Mouse (Mus musculus): ENCODE measurements at regions not wholly inside any gene's neighbourhood (a gene's known extent, or its start where the extent isn't known, plus 50 kb on each side); places are given as distances from the start of the nearest gene placed in this dataset.

DNA sequence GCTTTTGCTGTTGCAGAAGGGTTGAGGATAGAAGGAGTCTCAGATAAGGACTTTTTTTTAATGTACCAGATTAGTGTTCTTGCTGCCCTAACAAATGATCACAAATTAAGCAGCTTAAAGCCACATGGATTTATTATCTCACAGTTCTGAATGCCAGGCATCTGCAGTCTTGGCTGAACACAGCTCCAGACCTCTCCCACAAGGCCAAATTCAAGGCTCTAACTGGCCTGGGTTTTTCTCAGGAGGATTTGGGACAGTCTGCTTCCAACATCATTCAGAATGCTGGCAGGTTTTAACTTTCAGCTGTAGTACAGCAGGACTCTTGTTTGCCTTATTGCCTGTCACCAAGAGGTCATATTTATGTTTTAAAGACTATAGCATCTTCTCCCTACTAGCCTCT is 329.7 kb upstream of the Chrm2 start:
- no peak for ATAC-seq (replicated peaks in 1 of 2; ENCODE audit: insufficient read depth in 1 of 2, low FRiP score in 2 of 2, low TSS enrichment in 1 of 2, low read depth in 1 of 2, poor library complexity in 2 of 2, severe bottlenecking in 2 of 2)

DNA sequence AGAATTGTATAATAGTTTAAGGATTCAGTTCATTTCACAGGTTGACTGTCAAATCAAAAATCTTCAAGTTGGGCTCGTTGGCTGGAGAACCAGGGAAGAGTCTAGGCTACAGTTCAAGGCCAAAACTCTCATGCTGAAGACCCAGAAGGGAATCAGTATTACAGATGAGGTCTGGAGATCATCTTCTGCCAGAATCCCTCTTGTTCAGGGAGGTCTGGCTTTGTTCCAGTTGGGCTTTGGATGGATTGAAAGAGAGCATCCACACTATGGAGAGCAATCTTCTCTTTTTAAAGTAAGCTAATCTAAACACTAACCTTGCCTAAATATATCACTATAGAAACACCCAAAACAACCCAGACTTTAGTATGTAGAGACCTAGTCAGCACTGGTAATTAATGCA is 327.5 kb upstream of the Chrm2 start:
- ATAC-seq (replicated peaks in 1 of 2; ENCODE audit: insufficient read depth in 1 of 2, low FRiP score in 2 of 2, low TSS enrichment in 1 of 2, low read depth in 1 of 2, poor library complexity in 2 of 2, severe bottlenecking in 2 of 2) = no peak

DNA sequence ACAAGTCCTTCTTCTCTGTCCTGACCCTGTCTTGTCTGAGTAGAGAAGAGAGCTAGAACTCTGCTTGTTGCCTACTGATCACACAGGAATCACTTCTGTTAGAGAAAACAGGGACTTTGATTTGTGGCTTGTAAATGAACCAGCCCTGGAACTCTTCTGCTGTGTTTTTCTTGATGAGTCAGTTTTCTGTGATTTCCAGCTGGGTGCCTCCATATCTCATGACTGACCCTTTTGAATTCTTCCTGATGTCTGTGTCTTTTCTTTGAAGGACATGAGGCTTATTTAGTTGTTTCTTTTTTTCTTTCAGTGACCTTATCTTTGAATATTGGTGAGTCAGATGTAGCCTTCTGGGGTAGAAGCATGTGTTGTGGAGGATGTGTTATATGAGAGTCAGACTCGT is 323.0 kb upstream of the Chrm2 start:
- no peak for ATAC-seq (replicated peaks in 1 of 2; ENCODE audit: insufficient read depth in 1 of 2, low FRiP score in 2 of 2, low TSS enrichment in 1 of 2, low read depth in 1 of 2, poor library complexity in 2 of 2, severe bottlenecking in 2 of 2)

DNA sequence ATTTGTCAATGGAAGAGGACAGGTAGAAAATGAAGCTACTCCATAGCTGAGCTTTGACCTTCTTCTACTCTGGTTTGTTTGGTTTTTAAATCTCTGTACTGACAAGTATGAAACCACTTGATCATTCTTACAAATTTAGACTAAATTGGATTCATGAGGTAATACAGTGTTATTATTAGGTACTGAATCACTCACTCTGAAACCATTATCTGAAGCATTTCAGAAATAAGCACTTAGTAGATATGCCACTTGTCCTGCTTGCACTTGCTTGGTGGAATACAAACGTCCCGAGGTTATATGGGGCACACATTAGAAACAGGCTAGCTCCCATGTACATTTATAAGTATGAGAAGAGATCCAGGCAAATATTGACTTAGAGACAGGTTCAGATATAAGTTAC is 319.2 kb upstream of the Chrm2 start:
- no peak for ATAC-seq (replicated peaks in 1 of 2; ENCODE audit: insufficient read depth in 1 of 2, low FRiP score in 2 of 2, low TSS enrichment in 1 of 2, low read depth in 1 of 2, poor library complexity in 2 of 2, severe bottlenecking in 2 of 2)

DNA sequence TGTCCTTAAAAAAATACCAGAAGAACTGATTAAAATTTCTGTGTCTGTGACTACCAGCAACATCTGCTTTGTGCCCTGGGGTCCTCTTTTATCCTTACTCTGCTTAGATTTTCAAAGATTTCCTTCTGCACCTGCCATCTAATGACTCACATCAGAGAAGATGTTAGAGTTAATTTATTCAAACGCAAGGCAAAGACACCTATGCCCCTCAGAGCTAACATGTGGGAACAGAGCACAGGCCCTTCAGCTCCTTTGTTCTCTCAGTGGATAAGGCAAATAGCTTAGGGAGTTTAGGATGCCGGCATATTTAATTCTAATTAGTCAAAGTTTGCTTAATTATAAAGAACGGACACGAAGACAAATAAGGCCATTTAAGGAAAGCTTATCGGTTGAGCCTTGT is 308.3 kb upstream of the Chrm2 start:
- ATAC-seq (replicated peaks in 1 of 2; ENCODE audit: insufficient read depth in 1 of 2, low FRiP score in 2 of 2, low TSS enrichment in 1 of 2, low read depth in 1 of 2, poor library complexity in 2 of 2, severe bottlenecking in 2 of 2) = no peak

DNA sequence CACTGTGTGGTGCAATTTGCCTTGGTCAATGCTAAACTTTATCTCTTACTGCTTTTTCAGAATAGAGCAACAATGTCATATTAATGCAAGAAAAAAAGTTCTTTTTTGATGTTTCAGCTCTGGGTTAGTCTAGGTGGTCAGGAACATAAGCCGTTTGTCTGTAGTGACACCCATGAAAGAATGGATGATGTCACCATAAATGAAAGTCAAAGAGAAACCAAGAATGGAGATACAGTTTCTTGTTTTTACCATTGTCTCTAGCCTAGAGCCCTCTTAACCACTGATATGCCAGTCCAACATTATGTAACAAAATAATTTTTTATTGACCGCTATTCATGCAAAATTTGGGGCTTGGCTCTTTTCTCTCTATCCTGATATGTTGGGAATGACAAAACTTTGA is 294.3 kb upstream of the Chrm2 start:
- ATAC-seq (replicated peaks in 1 of 2; ENCODE audit: insufficient read depth in 1 of 2, low FRiP score in 2 of 2, low TSS enrichment in 1 of 2, low read depth in 1 of 2, poor library complexity in 2 of 2, severe bottlenecking in 2 of 2) = no peak

DNA sequence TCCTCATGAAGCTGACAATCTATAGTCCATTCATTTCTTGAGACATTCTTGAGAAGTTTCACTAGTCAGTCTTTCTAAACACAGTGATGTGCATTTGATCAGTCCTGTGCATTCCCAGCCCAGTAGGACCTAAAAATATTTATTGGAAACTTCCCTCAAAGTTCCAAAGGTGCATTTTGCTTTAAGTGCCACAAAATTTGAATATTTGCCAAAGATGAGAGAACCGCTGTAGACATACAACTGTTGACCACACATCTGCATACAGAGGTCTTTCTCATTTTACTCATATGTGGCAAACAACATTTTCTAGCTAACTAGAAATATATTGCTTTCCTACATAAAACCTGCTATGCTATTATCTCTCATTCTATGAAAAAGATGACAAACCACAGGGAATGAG is 293.8 kb upstream of the Chrm2 start:
- no peak for ATAC-seq (replicated peaks in 1 of 2; ENCODE audit: insufficient read depth in 1 of 2, low FRiP score in 2 of 2, low TSS enrichment in 1 of 2, low read depth in 1 of 2, poor library complexity in 2 of 2, severe bottlenecking in 2 of 2)

DNA sequence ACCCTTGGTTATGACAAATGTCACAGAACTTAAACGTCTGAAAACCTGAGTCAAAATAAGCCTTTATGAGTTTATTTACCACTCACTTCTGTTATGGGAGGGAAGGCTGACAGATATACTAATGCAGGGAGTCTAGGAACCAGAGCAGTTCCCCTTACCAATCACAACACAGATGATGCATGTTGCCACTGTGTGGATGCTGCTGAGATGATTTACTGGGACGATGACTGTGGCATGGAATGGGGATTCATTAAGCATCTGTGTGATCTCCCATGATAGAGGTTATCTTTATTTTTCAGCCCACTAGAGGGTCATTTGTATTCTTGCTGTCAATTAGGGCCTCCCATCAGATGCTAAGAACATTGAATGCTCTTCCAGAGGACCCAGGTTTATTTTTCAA is 290.5 kb upstream of the Chrm2 start:
- no peak for ATAC-seq (replicated peaks in 1 of 2; ENCODE audit: insufficient read depth in 1 of 2, low FRiP score in 2 of 2, low TSS enrichment in 1 of 2, low read depth in 1 of 2, poor library complexity in 2 of 2, severe bottlenecking in 2 of 2)

DNA sequence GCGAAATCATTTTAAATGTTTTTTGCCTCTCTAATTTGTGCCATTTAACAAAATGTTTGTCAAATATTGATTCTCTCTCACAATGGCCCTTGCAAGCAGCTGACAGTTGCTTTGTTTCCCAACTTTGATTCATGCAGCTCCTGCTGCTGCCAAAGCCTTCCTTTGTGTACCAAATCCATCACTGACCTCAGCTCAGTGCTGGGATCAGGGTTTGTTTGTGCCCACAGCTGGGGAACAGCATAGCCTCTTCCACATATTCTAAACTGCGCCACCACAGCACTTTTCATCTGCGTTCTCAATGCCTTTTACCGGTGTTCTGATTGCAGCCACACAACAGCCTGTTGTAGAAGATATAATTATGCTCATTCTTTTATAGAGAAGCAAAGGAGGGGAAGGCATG is 289.7 kb upstream of the Chrm2 start:
- no peak for ATAC-seq (replicated peaks in 1 of 2; ENCODE audit: insufficient read depth in 1 of 2, low FRiP score in 2 of 2, low TSS enrichment in 1 of 2, low read depth in 1 of 2, poor library complexity in 2 of 2, severe bottlenecking in 2 of 2)

DNA sequence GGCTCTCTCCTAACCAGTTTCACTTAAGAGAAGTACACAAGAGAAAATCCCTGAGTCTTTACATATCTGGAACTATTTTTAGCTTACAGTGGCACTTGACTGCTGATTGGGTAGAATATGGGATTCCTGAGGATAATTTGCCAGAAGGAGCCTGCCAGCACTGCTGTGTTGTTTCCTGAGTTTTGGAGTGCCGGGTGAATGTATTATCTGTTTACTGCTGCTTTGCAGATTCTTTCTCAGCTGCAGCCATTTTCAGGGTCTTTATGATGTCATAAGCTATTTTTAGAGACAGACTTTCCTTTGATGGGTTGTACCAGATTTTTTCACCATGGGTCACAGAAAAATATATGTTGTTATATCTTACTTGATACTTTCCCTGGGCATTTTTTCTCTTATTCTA is 279.1 kb upstream of the Chrm2 start:
- no peak for ATAC-seq (replicated peaks in 1 of 2; ENCODE audit: insufficient read depth in 1 of 2, low FRiP score in 2 of 2, low TSS enrichment in 1 of 2, low read depth in 1 of 2, poor library complexity in 2 of 2, severe bottlenecking in 2 of 2)

DNA sequence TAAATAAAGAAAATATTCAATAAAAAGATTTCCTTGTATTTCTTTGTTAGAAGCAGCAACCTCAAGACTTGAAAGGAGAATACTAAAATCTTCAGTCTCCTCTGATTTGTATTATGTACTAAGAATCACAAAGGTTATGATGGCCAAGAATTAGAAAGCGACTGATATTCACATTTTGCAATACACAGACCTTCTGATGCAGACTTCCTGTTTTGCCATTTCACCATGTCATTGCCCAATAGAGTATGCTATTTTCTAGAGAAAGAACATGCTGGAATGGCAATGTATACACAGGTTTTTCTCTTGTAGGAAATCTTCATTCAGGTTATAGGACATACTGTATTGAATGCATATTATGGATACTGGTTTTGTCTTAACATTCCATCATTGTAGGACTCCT is 250.7 kb upstream of the Chrm2 start:
- ATAC-seq (replicated peaks in 1 of 2; ENCODE audit: insufficient read depth in 1 of 2, low FRiP score in 2 of 2, low TSS enrichment in 1 of 2, low read depth in 1 of 2, poor library complexity in 2 of 2, severe bottlenecking in 2 of 2) = no peak; a peak in 1 of 4 replicates

DNA sequence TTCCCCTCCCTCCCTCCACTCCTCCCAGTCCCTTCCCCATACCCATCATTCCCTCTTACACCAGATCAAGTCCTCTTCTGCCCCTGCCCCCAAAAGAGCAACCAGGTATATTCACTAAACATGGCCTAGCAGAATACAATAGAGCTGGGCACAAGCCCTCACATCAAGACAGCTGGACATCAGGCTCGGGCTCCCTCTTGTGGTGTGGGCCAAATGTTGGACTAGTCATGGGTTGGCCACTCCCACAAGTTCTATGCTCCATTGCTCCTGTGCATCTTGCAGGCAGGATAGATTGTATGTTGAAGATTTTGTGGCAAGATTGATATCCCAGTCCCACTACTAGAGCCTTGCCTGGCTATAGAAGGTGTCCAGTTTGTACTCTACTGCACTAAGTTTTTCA is 240.6 kb upstream of the Chrm2 start:
- no peak for ATAC-seq (replicated peaks in 1 of 2; ENCODE audit: insufficient read depth in 1 of 2, low FRiP score in 2 of 2, low TSS enrichment in 1 of 2, low read depth in 1 of 2, poor library complexity in 2 of 2, severe bottlenecking in 2 of 2)

DNA sequence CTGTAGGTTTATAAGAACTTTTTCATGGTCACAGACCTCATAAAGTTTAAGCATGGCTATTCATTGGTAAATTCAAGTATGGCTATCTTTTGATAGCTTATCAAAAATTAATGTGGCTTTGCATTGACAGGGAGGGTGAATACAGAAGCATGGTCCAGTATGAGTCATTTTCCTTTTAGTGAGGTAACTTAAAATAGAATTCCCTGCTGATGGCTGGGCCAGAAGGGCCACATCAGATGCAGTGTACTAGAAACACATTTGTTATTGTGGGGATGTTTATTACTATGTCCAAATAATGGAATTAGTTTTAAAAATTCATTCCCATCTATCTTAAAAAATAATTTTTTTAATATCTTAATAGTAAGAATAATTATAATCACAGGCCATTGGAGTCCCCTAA is 213.4 kb upstream of the Chrm2 start:
- no peak for ATAC-seq (replicated peaks in 1 of 2; ENCODE audit: insufficient read depth in 1 of 2, low FRiP score in 2 of 2, low TSS enrichment in 1 of 2, low read depth in 1 of 2, poor library complexity in 2 of 2, severe bottlenecking in 2 of 2)

DNA sequence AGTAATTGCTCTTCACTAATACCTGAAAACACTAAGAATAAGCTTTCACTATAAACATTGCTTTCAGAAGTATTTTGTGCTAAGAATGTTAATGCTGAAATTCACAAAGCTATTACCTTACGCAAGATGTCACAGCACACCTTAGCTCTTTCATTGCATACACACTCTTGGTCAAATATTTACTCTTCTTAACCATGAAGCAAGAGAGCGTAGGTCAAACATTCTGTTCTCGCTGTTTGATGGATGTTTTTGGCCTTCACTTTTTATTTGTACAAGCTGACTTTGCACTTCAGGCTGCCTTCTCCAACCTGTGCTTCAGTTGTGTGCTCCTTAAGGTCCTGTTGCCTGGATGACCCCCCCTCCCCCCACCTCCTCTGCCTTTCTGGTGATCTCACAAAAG is 212.8 kb upstream of the Chrm2 start:
- ATAC-seq (replicated peaks in 1 of 2; ENCODE audit: insufficient read depth in 1 of 2, low FRiP score in 2 of 2, low TSS enrichment in 1 of 2, low read depth in 1 of 2, poor library complexity in 2 of 2, severe bottlenecking in 2 of 2) = no peak

DNA sequence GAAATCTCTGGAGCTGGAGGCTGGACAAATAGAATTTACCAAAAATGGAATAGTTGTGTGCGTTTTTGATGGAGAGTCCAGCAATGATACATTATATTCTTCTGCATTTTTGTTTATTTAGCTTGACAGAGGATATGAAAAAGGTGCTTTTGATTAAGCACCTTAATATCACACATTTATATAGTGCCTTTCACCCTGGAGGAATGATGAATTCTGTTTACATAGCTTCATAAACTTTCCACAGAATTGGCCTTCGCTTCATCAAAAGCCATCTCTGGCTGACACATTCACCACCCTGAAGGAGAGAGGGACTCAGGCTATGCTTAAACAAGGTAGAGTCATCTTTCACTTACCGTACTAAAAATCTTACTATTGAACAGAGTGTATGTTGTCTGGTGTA is 208.0 kb upstream of the Chrm2 start:
- ATAC-seq (replicated peaks in 1 of 2; ENCODE audit: insufficient read depth in 1 of 2, low FRiP score in 2 of 2, low TSS enrichment in 1 of 2, low read depth in 1 of 2, poor library complexity in 2 of 2, severe bottlenecking in 2 of 2) = no peak

DNA sequence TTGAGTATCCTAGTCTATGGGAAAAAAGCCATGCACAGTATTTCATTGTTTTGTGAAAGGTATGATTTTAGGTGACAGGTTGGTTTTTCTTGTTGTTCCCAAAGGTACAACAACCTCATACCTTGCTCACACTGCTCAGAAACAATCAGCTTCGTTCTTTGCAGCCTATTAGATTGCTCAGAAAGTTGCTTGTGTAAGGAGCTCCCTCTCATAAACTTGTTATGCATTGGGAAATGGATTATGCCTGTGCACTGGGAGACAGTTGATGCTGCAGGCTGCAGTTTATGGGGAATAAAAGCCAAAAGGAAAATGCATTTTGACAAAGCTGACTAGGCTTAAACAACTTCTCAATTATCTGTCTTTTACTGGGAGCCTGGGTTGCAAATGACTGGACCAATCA is 205.2 kb upstream of the Chrm2 start:
- ATAC-seq (replicated peaks in 1 of 2; ENCODE audit: insufficient read depth in 1 of 2, low FRiP score in 2 of 2, low TSS enrichment in 1 of 2, low read depth in 1 of 2, poor library complexity in 2 of 2, severe bottlenecking in 2 of 2) = no peak

DNA sequence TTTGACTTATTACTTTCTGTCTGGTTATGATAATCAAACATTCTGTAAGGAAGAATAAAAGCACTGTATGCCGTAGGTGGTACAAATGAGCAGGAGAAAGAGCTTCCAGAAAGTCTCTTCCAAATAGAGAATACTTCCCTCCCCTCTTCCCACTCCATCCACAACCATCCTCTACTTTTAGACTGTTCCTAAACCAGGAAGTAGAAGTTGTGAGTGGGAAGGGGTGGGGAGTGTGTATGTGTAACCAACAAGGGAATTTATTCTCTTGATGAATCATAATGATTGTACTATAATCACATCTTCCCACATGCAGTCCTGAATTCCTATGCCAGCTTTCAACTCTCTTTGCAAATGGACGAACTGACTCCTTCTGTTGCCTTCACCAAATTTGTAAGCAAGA is 181.2 kb upstream of the Chrm2 start:
- ATAC-seq (replicated peaks in 1 of 2; ENCODE audit: insufficient read depth in 1 of 2, low FRiP score in 2 of 2, low TSS enrichment in 1 of 2, low read depth in 1 of 2, poor library complexity in 2 of 2, severe bottlenecking in 2 of 2) = no peak

DNA sequence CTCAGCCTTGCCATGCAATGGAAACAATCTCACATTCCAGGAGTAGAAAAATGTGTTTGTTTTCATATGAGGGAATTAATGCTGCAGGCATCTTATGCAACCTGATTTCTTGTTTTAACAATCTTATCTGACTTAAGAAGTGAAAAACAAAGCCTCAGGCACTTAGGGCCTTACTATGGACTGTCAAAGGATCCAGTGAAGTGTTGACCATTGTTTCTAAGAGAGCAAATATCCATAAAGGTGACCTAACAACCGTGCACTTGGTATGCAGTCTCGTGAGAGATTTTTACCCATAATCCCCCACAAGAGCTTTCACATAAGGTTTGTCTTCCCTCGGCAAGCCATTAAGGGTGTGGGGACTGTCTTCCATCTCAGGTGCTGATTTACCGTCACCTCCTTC is 166.6 kb upstream of the Chrm2 start:
- ATAC-seq (replicated peaks in 1 of 2; ENCODE audit: insufficient read depth in 1 of 2, low FRiP score in 2 of 2, low TSS enrichment in 1 of 2, low read depth in 1 of 2, poor library complexity in 2 of 2, severe bottlenecking in 2 of 2) = no peak

DNA sequence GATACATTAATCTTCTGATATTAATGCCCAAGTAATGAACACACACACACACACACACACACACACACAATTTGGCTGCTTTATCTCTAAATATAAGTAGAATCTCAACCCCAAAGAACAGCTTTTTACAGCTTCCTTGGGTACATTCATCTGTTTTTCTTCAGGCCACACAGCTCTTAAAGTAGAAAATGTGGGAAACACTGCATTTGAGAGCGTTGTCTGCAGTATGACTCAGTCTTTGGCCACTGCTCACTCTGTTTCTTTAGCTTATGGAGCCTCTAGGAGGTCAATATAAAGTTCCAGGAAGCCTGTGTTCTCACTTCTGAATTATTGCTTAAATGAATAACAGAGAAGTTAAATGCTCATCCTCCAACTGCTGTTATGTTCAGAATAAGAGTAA is 153.4 kb upstream of the Chrm2 start:
- no peak for ATAC-seq (replicated peaks in 1 of 2; ENCODE audit: insufficient read depth in 1 of 2, low FRiP score in 2 of 2, low TSS enrichment in 1 of 2, low read depth in 1 of 2, poor library complexity in 2 of 2, severe bottlenecking in 2 of 2)

DNA sequence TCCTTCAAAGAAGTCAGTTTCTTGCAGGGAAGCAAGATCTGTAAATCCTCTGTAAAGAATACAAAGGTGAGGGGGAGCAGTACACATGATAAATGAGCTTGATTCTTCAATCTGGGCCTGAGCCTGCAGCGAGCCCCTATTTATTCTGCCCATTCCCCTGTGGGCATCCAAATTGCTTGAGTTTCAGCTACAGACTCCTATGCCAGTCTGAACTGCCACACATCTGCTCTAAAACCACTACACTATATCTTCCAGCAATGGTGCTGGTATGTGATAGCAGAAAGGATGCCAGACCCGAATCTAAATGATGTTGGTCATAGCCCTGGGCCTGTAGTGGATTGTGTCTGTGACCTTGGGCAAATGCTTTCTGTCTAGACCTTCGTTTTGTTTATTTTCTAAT is 140.9 kb upstream of the Chrm2 start:
- no peak for ATAC-seq (replicated peaks in 1 of 2; ENCODE audit: insufficient read depth in 1 of 2, low FRiP score in 2 of 2, low TSS enrichment in 1 of 2, low read depth in 1 of 2, poor library complexity in 2 of 2, severe bottlenecking in 2 of 2)
